Mouse (Mus musculus): ENCODE measurements around the gene Slc13a5. TPM values are rescaled to one million over a fixed set of nuclear protein-coding genes. Genes with fewer than 3 reads are reported as not detected.

The Slc13a5 gene
- polyA plus RNA-seq, 1 experiment = not detected

GRCm38 (mm10) chr11:72221278-72221677, 45.7 kb downstream of the Slc13a5 start:
- TF ChIP-seq CTCF (IDR thresholded peaks at IDR 0.05; ENCODE audit: extremely low read depth, insufficient read length, insufficient replicate concordance, low read depth, low read length) = peak; percentile 95; the same call in 1 of the 2 replicates
- no peak for TF ChIP-seq POLR2A (IDR thresholded peaks at IDR 0.05; ENCODE audit: low read depth, low read length)
- H3K4me3 ChIP-seq (ENCODE audit: low read depth, low read length) = no peak overlapping the region
- 18% methylated on average over 6 of the region's 6 CpGs for WGBS

GRCm38 (mm10) chr11:72217116-72217515, 49.9 kb downstream of the Slc13a5 start:
- peaks cover 6% of the 10 kb centered on the region; the same call in 1 of the 2 replicates for H3K4me1 ChIP-seq (ENCODE audit: control insufficient read depth, insufficient read depth, insufficient read length, low read length)
- WGBS = 75% methylated on average over 5 of the region's 5 CpGs
- TF ChIP-seq CTCF (IDR thresholded peaks at IDR 0.05; ENCODE audit: extremely low read depth, insufficient read length, insufficient replicate concordance, low read depth, low read length) (no peak), POLR2A (IDR thresholded peaks at IDR 0.05; ENCODE audit: low read depth, low read length) (no peak)
- H3K4me3 ChIP-seq (ENCODE audit: low read depth, low read length) = no peak overlapping the region
- no peaks in the 10 kb centered on the region for H3K36me3 ChIP-seq (ENCODE audit: control insufficient read depth, insufficient read depth, low read length)
- no peak overlapping the region for H3K27ac ChIP-seq (ENCODE audit: insufficient read depth, low read depth, low read length)
- H3K27me3 ChIP-seq (ENCODE audit: control insufficient read depth, insufficient read depth, low read length) = no peaks in the 10 kb centered on the region

More at GRCm38 (mm10) chr11:72221278-72221677, 45.7 kb downstream of the Slc13a5 start:
- no peaks in the 10 kb centered on the region for H3K27me3 ChIP-seq (ENCODE audit: control insufficient read depth, insufficient read depth, low read length)
- no peak overlapping the region for H3K27ac ChIP-seq (ENCODE audit: insufficient read depth, low read depth, low read length)
- no peaks in the 10 kb centered on the region; the same call in 1 of the 2 replicates for H3K4me1 ChIP-seq (ENCODE audit: control insufficient read depth, insufficient read depth, insufficient read length, low read length)
- H3K36me3 ChIP-seq (ENCODE audit: control insufficient read depth, insufficient read depth, low read length) = no peaks in the 10 kb centered on the region

- Histone ChIP-seq H3K27ac (ENCODE audit: insufficient read depth, low read depth, low read length) (peak within 1 kb of the TSS; percentile 65), H3K27me3 (ENCODE audit: control insufficient read depth, insufficient read depth, low read length) (no peaks in the 10 kb centered on the region), H3K36me3 (ENCODE audit: control insufficient read depth, insufficient read depth, low read length) (peaks cover 10% of the 10 kb centered on the region), H3K4me3 (ENCODE audit: low read depth, low read length) (peak within 1 kb of the TSS; percentile 83), H3K4me1 (ENCODE audit: control insufficient read depth, insufficient read depth, insufficient read length, low read length) (peaks cover 6% of the 10 kb centered on the region; the same call in 1 of the 2 replicates)
- WGBS = under 1% methylated on average over 29 of the region's 29 CpGs
- TF ChIP-seq CTCF (IDR thresholded peaks at IDR 0.05; ENCODE audit: extremely low read depth, insufficient read length, insufficient replicate concordance, low read depth, low read length) (no peak), POLR2A (IDR thresholded peaks at IDR 0.05; ENCODE audit: low read depth, low read length) (no peak)
These were observed 51.6 kb downstream of the Slc13a5 start, which contains the start of gene Med31 for GRCm38 (mm10) chr11:72215410-72215797. Gene Med31, minus strand, starts transcription at chr11:72215592.

GRCm38 (mm10) chr11:72214591-72215409, 52.2 kb downstream of the Slc13a5 start:
- peak; percentile 74 for TF ChIP-seq POLR2A (IDR thresholded peaks at IDR 0.05; ENCODE audit: low read depth, low read length)
- no peak for TF ChIP-seq CTCF (IDR thresholded peaks at IDR 0.05; ENCODE audit: extremely low read depth, insufficient read length, insufficient replicate concordance, low read depth, low read length)
- peak overlapping the region; percentile 83 for H3K4me3 ChIP-seq (ENCODE audit: low read depth, low read length)
- H3K27ac ChIP-seq (ENCODE audit: insufficient read depth, low read depth, low read length) = peak overlapping the region; percentile 65
- peaks cover 11% of the 10 kb centered on the region for H3K36me3 ChIP-seq (ENCODE audit: control insufficient read depth, insufficient read depth, low read length)
- H3K4me1 ChIP-seq (ENCODE audit: control insufficient read depth, insufficient read depth, insufficient read length, low read length) = peaks cover 6% of the 10 kb centered on the region; the same call in 1 of the 2 replicates
- under 1% methylated on average over 51 of the region's 51 CpGs for WGBS
- no peaks in the 10 kb centered on the region for H3K27me3 ChIP-seq (ENCODE audit: control insufficient read depth, insufficient read depth, low read length)

GRCm38 (mm10) chr11:72207834-72208377, 59.1 kb downstream of the Slc13a5 start:
- WGBS = 5% methylated on average over 17 of the region's 17 CpGs
- peak overlapping the region; percentile 91 for H3K4me3 ChIP-seq (ENCODE audit: low read depth, low read length)
- peak overlapping the region; percentile 92 for H3K27ac ChIP-seq (ENCODE audit: insufficient read depth, low read depth, low read length)
- peaks cover 7% of the 10 kb centered on the region; the same call in 1 of the 2 replicates for H3K4me1 ChIP-seq (ENCODE audit: control insufficient read depth, insufficient read depth, insufficient read length, low read length)
- no peak for TF ChIP-seq CTCF (IDR thresholded peaks at IDR 0.05; ENCODE audit: extremely low read depth, insufficient read length, insufficient replicate concordance, low read depth, low read length)
- no peak for TF ChIP-seq POLR2A (IDR thresholded peaks at IDR 0.05; ENCODE audit: low read depth, low read length)
- H3K27me3 ChIP-seq (ENCODE audit: control insufficient read depth, insufficient read depth, low read length) = no peaks in the 10 kb centered on the region
- H3K36me3 ChIP-seq (ENCODE audit: control insufficient read depth, insufficient read depth, low read length) = peaks cover 16% of the 10 kb centered on the region

- H3K4me1 ChIP-seq (ENCODE audit: control insufficient read depth, insufficient read depth, insufficient read length, low read length) = peaks cover 7% of the 10 kb centered on the region; the same call in 1 of the 2 replicates
- H3K36me3 ChIP-seq (ENCODE audit: control insufficient read depth, insufficient read depth, low read length) = peaks cover 16% of the 10 kb centered on the region
- H3K27ac ChIP-seq (ENCODE audit: insufficient read depth, low read depth, low read length) = peak within 1 kb of the TSS; percentile 92
- peak; percentile 29; the same call in 1 of the 2 replicates for TF ChIP-seq POLR2A (IDR thresholded peaks at IDR 0.05; ENCODE audit: low read depth, low read length)
- TF ChIP-seq CTCF (IDR thresholded peaks at IDR 0.05; ENCODE audit: extremely low read depth, insufficient read length, insufficient replicate concordance, low read depth, low read length) = no peak
- H3K4me3 ChIP-seq (ENCODE audit: low read depth, low read length) = peak within 1 kb of the TSS; percentile 91
- H3K27me3 ChIP-seq (ENCODE audit: control insufficient read depth, insufficient read depth, low read length) = no peaks in the 10 kb centered on the region
- WGBS = under 1% methylated on average over 42 of the region's 42 CpGs
These were observed 59.7 kb downstream of the Slc13a5 start, which contains the start of the genes 4933427D14Rik and Txndc17 for GRCm38 (mm10) chr11:72207204-72207833. Gene 4933427D14Rik, minus strand, starts transcription at chr11:72207459. Gene Txndc17, plus strand, starts transcription at chr11:72207547.

All from small intestine, adult 2 months (tissue).